ENCODE assay signal across 9 mouse cellular contexts in the genomic region with DNA sequence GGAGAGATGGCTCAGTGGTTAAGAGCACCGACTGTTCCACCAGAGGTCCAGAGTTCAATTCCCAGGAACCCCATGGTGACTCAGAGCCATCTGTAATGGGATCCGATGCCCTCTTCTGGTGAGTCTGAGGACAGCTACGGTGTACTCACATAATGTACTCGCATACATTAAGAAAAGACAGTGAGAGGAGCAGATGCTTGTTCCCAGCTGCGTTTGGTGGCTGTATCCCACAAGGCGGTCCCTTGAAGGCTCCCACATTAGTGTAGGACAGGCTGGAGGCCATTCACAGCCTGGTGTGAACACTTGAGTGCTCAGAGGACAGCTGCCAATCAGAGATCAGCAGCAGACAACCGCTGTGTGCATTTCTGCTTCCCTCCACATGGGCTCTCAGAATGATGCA. TPM values are rescaled to one million over a fixed set of nuclear protein-coding genes. Genes with fewer than 3 reads are reported as not detected.
DNase-seq lines count a peak whose midpoint lies in the region; ATAC-seq and TF ChIP-seq lines count a peak whose summit lies in the region.
"Had no signal": no experiment of that assay in that cellular context is flagged by ENCODE, and none has a peak within 500 bp of the region (broad histone marks: within the 10 kb centered on the region; RNA-seq: fewer than 3 reads in every experiment).

No protein-coding gene starts in this region.

- no peaks in the 10 kb centered on the region for H3K27me3 ChIP-seq in forebrain, embryonic 14.5 days (replicated peaks; ENCODE audit: control insufficient read depth, insufficient read depth, low read length)
- no peaks in the 10 kb centered on the region for H3K27me3 ChIP-seq in forebrain, embryonic 15.5 days
- no peaks in the 10 kb centered on the region for H3K27me3 ChIP-seq in liver, adult 2 months (ENCODE audit: control insufficient read depth, insufficient read depth, low read length)
- no peaks in the 10 kb centered on the region for H3K27me3 ChIP-seq in midbrain, postnatal 0 days (ENCODE audit: insufficient read depth, low read length)

- TF ChIP-seq POLR2A in liver, adult 2 months (IDR thresholded peaks at IDR 0.05; ENCODE audit: extremely low read depth, insufficient read depth, low read length), result no peak

- 58% methylated on average over 7 of the region's 7 CpGs for WGBS in forebrain, embryonic 14.5 days
- 58% methylated on average over 7 of the region's 7 CpGs for WGBS in forebrain, embryonic 15.5 days
- 62% methylated on average over 7 of the region's 7 CpGs for WGBS in liver, adult 2 months
- WGBS in midbrain, postnatal 0 days, result 51% methylated on average over 7 of the region's 7 CpGs

- H3K4me1 ChIP-seq in forebrain, embryonic 14.5 days (ENCODE audit: control insufficient read depth, insufficient read depth, low read length), result peaks cover 5% of the 10 kb centered on the region; the same call in 1 of the 2 replicates
- peaks cover 10% of the 10 kb centered on the region for H3K4me1 ChIP-seq in forebrain, embryonic 15.5 days
- H3K4me1 ChIP-seq in liver, adult 2 months (ENCODE audit: control insufficient read depth, insufficient read depth, low read length), result peaks cover 24% of the 10 kb centered on the region
- H3K4me1 ChIP-seq in midbrain, postnatal 0 days (ENCODE audit: insufficient read depth, low read length), result 0 out of 2 replicates have a peak, but pooled peaks cover 3% of the 10 kb centered on the region

- H3K27ac ChIP-seq in forebrain, embryonic 14.5 days (ENCODE audit: low read depth, low read length), result no peak overlapping the region
- no peak overlapping the region for H3K27ac ChIP-seq in forebrain, embryonic 15.5 days (replicated peaks)
- no peak overlapping the region for H3K27ac ChIP-seq in liver, adult 2 months (replicated peaks; ENCODE audit: insufficient read depth, low read depth, low read length)
- H3K27ac ChIP-seq in midbrain, postnatal 0 days (ENCODE audit: low read depth, low read length), result no peak overlapping the region

- no peak for ATAC-seq in forebrain, embryonic 14.5 days
- no peak for ATAC-seq in forebrain, embryonic 15.5 days (replicated peaks)
- no peak for ATAC-seq in midbrain, postnatal 0 days (ENCODE audit: low FRiP score)

- H3K9ac ChIP-seq in forebrain, embryonic 14.5 days (ENCODE audit: low read length), result no peak overlapping the region
- H3K9ac ChIP-seq in forebrain, embryonic 15.5 days (replicated peaks), result no peak overlapping the region
- H3K9ac ChIP-seq in liver, adult 2 months (ENCODE audit: low read depth, low read length), result no peak overlapping the region
- H3K9ac ChIP-seq in midbrain, postnatal 0 days (replicated peaks; ENCODE audit: low read length, poor library complexity, severe bottlenecking), result no peak overlapping the region

- no peaks in the 10 kb centered on the region for H3K9me3 ChIP-seq in forebrain, embryonic 14.5 days (replicated peaks; ENCODE audit: control insufficient read depth, low read length)
- H3K9me3 ChIP-seq in forebrain, embryonic 15.5 days, result no peaks in the 10 kb centered on the region
- H3K9me3 ChIP-seq in midbrain, postnatal 0 days (ENCODE audit: low read length), result no peaks in the 10 kb centered on the region

- peak; percentile 41 for TF ChIP-seq CTCF in liver, adult 2 months (IDR thresholded peaks at IDR 0.05; ENCODE audit: low read depth, low read length)
- TF ChIP-seq CTCF in midbrain, postnatal 0 days (IDR thresholded peaks at IDR 0.05), result peak; percentile 64

- no peak overlapping the region for H3K4me2 ChIP-seq in forebrain, embryonic 14.5 days (ENCODE audit: low read length)
- no peak overlapping the region for H3K4me2 ChIP-seq in forebrain, embryonic 15.5 days (replicated peaks)
- no peak overlapping the region for H3K4me2 ChIP-seq in midbrain, postnatal 0 days (ENCODE audit: low read depth, low read length, poor library complexity, severe bottlenecking)

- DNase-seq in forebrain, embryonic 14.5 days (ENCODE audit: low spot score), result peak; percentile 53
- peak; percentile 62 for DNase-seq in liver, adult 2 months (ENCODE audit: extremely low read depth, low read depth, low spot score)
- no peak for DNase-seq in liver
- DNase-seq in R1 (ENCODE audit: low read depth, low spot score), result peak; percentile 77
- DNase-seq in midbrain, postnatal 0 days (ENCODE audit: low spot score), result peak; percentile 49
- DNase-seq in urinary bladder, postnatal 14 days (ENCODE audit: low spot score), result no peak
- no peak for DNase-seq in layer of hippocampus, adult 9-10 months (ENCODE audit: low spot score)
- DNase-seq: cerebellum, postnatal 36 days had no signal

- H3K4me3 ChIP-seq in forebrain, embryonic 14.5 days (ENCODE audit: low read depth, low read length), result no peak overlapping the region
- no peak overlapping the region for H3K4me3 ChIP-seq in forebrain, embryonic 15.5 days
- H3K4me3 ChIP-seq in liver, adult 2 months (ENCODE audit: insufficient read depth, low read depth, low read length), result no peak overlapping the region
- no peak overlapping the region for H3K4me3 ChIP-seq in midbrain, postnatal 0 days (ENCODE audit: low read depth, low read length)

- peaks cover 5% of the 10 kb centered on the region; the same call in 1 of the 2 replicates for H3K79me2 ChIP-seq in liver, adult 2 months (ENCODE audit: control insufficient read depth, insufficient read depth, low read length)

- H3K36me3 ChIP-seq in forebrain, embryonic 14.5 days (ENCODE audit: control insufficient read depth, insufficient read depth, low read length), result peaks cover 56% of the 10 kb centered on the region
- peaks cover 55% of the 10 kb centered on the region for H3K36me3 ChIP-seq in forebrain, embryonic 15.5 days
- H3K36me3 ChIP-seq in liver, adult 2 months (ENCODE audit: control insufficient read depth, insufficient read depth, low read length), result peaks cover 20% of the 10 kb centered on the region
- H3K36me3 ChIP-seq in midbrain, postnatal 0 days (ENCODE audit: insufficient read depth, low read length), result peaks cover 50% of the 10 kb centered on the region

RNA-seq across cellular contexts. Expression of a gene that starts 4.4 kb away (rescaled TPM):
- 44.8 and 51.2 TPM in 2 replicates for polyA plus RNA-seq in forebrain, embryonic 14.5 days (2014; fragmentation: Nextera tagmentation; extraction: Ambion mirVana)
- 66.0 and 67.5 TPM in 2 replicates for polyA plus RNA-seq in forebrain, embryonic 15.5 days (2015; fragmentation: Nextera tagmentation; extraction: Ambion mirVana)
- 104 and 129 TPM in 2 replicates for total RNA-seq in liver, adult 2 months (2014; rRNA removed)
- 28.7 and 34.7 TPM in 2 replicates for polyA plus RNA-seq in liver, adult 2 months (2012; rRNA removed)
- total RNA-seq in midbrain, postnatal 0 days (2014; rRNA removed), result 40.7 and 52.4 TPM in 2 replicates
- polyA plus RNA-seq in midbrain, postnatal 0 days (2015; fragmentation: Nextera tagmentation; extraction: Ambion mirVana), result 31.6 and 34.7 TPM in 2 replicates

RNA-seq across cellular contexts. Expression of a gene that starts 24.0 kb away (rescaled TPM):
- 37.3 and 43.0 TPM in 2 replicates for polyA plus RNA-seq in forebrain, embryonic 14.5 days (2014; fragmentation: Nextera tagmentation; extraction: Ambion mirVana)
- polyA plus RNA-seq in forebrain, embryonic 15.5 days (2015; fragmentation: Nextera tagmentation; extraction: Ambion mirVana), result 36.2 and 37.2 TPM in 2 replicates
- total RNA-seq in liver, adult 2 months (2014; rRNA removed), result 12.4 and 14.1 TPM in 2 replicates
- polyA plus RNA-seq in liver, adult 2 months (2012; rRNA removed), result 10.8 and 12.0 TPM in 2 replicates
- 13.4 and 27.0 TPM in 2 replicates for total RNA-seq in midbrain, postnatal 0 days (2014; rRNA removed)
- 27.8 and 30.6 TPM in 2 replicates for polyA plus RNA-seq in midbrain, postnatal 0 days (2015; fragmentation: Nextera tagmentation; extraction: Ambion mirVana)

RNA-seq across cellular contexts. Expression of a gene that starts 34.5 kb away (rescaled TPM):
- 165 and 168 TPM in 2 replicates for polyA plus RNA-seq in forebrain, embryonic 14.5 days (2014; fragmentation: Nextera tagmentation; extraction: Ambion mirVana)
- polyA plus RNA-seq in forebrain, embryonic 15.5 days (2015; fragmentation: Nextera tagmentation; extraction: Ambion mirVana), result 145 and 149 TPM in 2 replicates
- total RNA-seq in liver, adult 2 months (2014; rRNA removed), result 16.6 and 17.9 TPM in 2 replicates
- 25.4 and 26.2 TPM in 2 replicates for polyA plus RNA-seq in liver, adult 2 months (2012; rRNA removed)
- 40.4 and 56.7 TPM in 2 replicates for total RNA-seq in midbrain, postnatal 0 days (2014; rRNA removed)
- 200 and 201 TPM in 2 replicates for polyA plus RNA-seq in midbrain, postnatal 0 days (2015; fragmentation: Nextera tagmentation; extraction: Ambion mirVana)

RNA-seq across cellular contexts. Expression of a gene that starts 42.1 kb away (rescaled TPM):
- 16.5 and 16.9 TPM in 2 replicates for polyA plus RNA-seq in forebrain, embryonic 14.5 days (2014; fragmentation: Nextera tagmentation; extraction: Ambion mirVana)
- 18.8 and 20.0 TPM in 2 replicates for polyA plus RNA-seq in forebrain, embryonic 15.5 days (2015; fragmentation: Nextera tagmentation; extraction: Ambion mirVana)
- 27.8 and 44.2 TPM in 2 replicates for total RNA-seq in liver, adult 2 months (2014; rRNA removed)
- 14.2 and 19.0 TPM in 2 replicates for polyA plus RNA-seq in liver, adult 2 months (2012; rRNA removed)
- total RNA-seq in midbrain, postnatal 0 days (2014; rRNA removed), result 9.8 and 11.8 TPM in 2 replicates
- polyA plus RNA-seq in midbrain, postnatal 0 days (2015; fragmentation: Nextera tagmentation; extraction: Ambion mirVana), result 15.9 and 16.4 TPM in 2 replicates

Comparison
In these comparisons a context has a peak if more than half of its experiments do, and no peak if none do; other contexts are left out.
1. DNase-seq: peak in forebrain, embryonic 14.5 days (single experiment), liver, adult 2 months (single experiment), R1 (single experiment) and midbrain, postnatal 0 days (single experiment); none in liver (single experiment), urinary bladder, postnatal 14 days (single experiment) and layer of hippocampus, adult 9-10 months (single experiment).